Mouse (Mus musculus): ENCODE results near the gene Hephl1.

Gene Hephl1

GRCm38 (mm10) chr9:15045740-15046139, 66.2 kb downstream of the Hephl1 start:
- DNase-seq: no peak

- DNase-seq: no peak
These were observed 66.7 kb downstream of the Hephl1 start, which contains the start of gene Panx1 for GRCm38 (mm10) chr9:15045084-15045669. Gene Panx1, minus strand, starts transcription at chr9:15045478.

- DNase-seq: no peak
These were observed 67.4 kb downstream of the Hephl1 start for GRCm38 (mm10) chr9:15044391-15045083.

- no peak for DNase-seq
These were observed 70.4 kb downstream of the Hephl1 start for GRCm38 (mm10) chr9:15041556-15041955.

GRCm38 (mm10) chr9:15039848-15040247, 72.1 kb downstream of the Hephl1 start:
- no peak for DNase-seq

- no peak for DNase-seq
These were observed 74.2 kb downstream of the Hephl1 start for GRCm38 (mm10) chr9:15037704-15038103.

GRCm38 (mm10) chr9:15037237-15037636, 74.7 kb downstream of the Hephl1 start:
- DNase-seq: no peak

GRCm38 (mm10) chr9:15036807-15037206, 75.1 kb downstream of the Hephl1 start:
- no peak for DNase-seq

GRCm38 (mm10) chr9:15036405-15036804, 75.5 kb downstream of the Hephl1 start:
- DNase-seq: no peak

GRCm38 (mm10) chr9:15035979-15036378, 75.9 kb downstream of the Hephl1 start:
- no peak for DNase-seq

GRCm38 (mm10) chr9:15034546-15035273, 77.2 kb downstream of the Hephl1 start:
- DNase-seq: no peak

- DNase-seq: no peak
These were observed 78.2 kb downstream of the Hephl1 start for GRCm38 (mm10) chr9:15033568-15034160.

- no peak for DNase-seq
These were observed 79.1 kb downstream of the Hephl1 start for GRCm38 (mm10) chr9:15032797-15033196.

- DNase-seq: no peak
These were observed 81.1 kb downstream of the Hephl1 start for GRCm38 (mm10) chr9:15030771-15031170.

GRCm38 (mm10) chr9:15029025-15029727, 82.7 kb downstream of the Hephl1 start:
- DNase-seq: no peak

- DNase-seq: no peak
These were observed 84.2 kb downstream of the Hephl1 start for GRCm38 (mm10) chr9:15027725-15028124.

- DNase-seq: no peak
These were observed 88.9 kb downstream of the Hephl1 start for GRCm38 (mm10) chr9:15023049-15023448.

- no peak for DNase-seq
These were observed 90.8 kb downstream of the Hephl1 start for GRCm38 (mm10) chr9:15021156-15021555.

GRCm38 (mm10) chr9:15020561-15021080, 91.3 kb downstream of the Hephl1 start:
- no peak for DNase-seq

- no peak for DNase-seq
These were observed 93.2 kb downstream of the Hephl1 start for GRCm38 (mm10) chr9:15018756-15019131.

- DNase-seq: peak; percentile 74
These were observed 93.8 kb downstream of the Hephl1 start for GRCm38 (mm10) chr9:15017791-15018755.
